Mouse (Mus musculus) c-Kit-positive CD71-positive TER-119-positive erythroid progenitor cells, embryonic 14.5 days (primary cell): ENCODE measurements at regions not wholly inside any gene's neighbourhood (a gene's known extent, or its start where the extent isn't known, plus 50 kb on each side); places are given as distances from the start of the nearest gene placed in this dataset.
A peak's percentile ranks its signal among the peaks of the same experiment; 100 is the strongest.

Source experiments
- DNase-seq: peaks from one replicate; pipeline ENCODE4 v3.0.0-alpha.2; 2013; ENCODE audit warnings: low spot score

- peak; percentile 24 for DNase-seq
Observed at GRCm38 (mm10) chr2:133020173-133020837, 74.6 kb upstream of the Fermt1 start.

GRCm38 (mm10) chr2:133021244-133021643 lies 75.5 kb upstream of the Fermt1 start:
- no peak for DNase-seq

GRCm38 (mm10) chr2:133027038-133027437 lies 81.3 kb upstream of the Fermt1 start:
- no peak for DNase-seq

GRCm38 (mm10) chr2:133035421-133035820 lies 89.7 kb upstream of the Fermt1 start:
- no peak for DNase-seq

- DNase-seq: no peak
Observed at GRCm38 (mm10) chr2:133040708-133041107, 95.0 kb upstream of the Fermt1 start.

GRCm38 (mm10) chr2:133077698-133078356 lies 132.1 kb upstream of the Fermt1 start:
- no peak for DNase-seq

GRCm38 (mm10) chr2:133090976-133091375 lies 145.3 kb upstream of the Fermt1 start:
- no peak for DNase-seq

GRCm38 (mm10) chr2:133113642-133114041 lies 167.9 kb upstream of the Fermt1 start:
- DNase-seq: peak; percentile 19

GRCm38 (mm10) chr2:133118651-133119050 lies 172.9 kb upstream of the Fermt1 start:
- DNase-seq: no peak

- DNase-seq: no peak
Observed at GRCm38 (mm10) chr2:133125212-133125801, 179.6 kb upstream of the Fermt1 start.

- no peak for DNase-seq
Observed at GRCm38 (mm10) chr2:133134878-133135277, 189.2 kb upstream of the Fermt1 start.

GRCm38 (mm10) chr2:133138877-133139276 lies 193.2 kb upstream of the Fermt1 start:
- DNase-seq: no peak

- DNase-seq: no peak
Observed at GRCm38 (mm10) chr2:133141341-133142035, 195.8 kb upstream of the Fermt1 start.

GRCm38 (mm10) chr2:133152461-133152860 lies 206.8 kb upstream of the Fermt1 start:
- no peak for DNase-seq

GRCm38 (mm10) chr2:133156537-133156936 lies 210.8 kb upstream of the Fermt1 start:
- peak; percentile 11 for DNase-seq

GRCm38 (mm10) chr2:133158206-133158605 lies 212.5 kb upstream of the Fermt1 start:
- no peak for DNase-seq

- no peak for DNase-seq
Observed at GRCm38 (mm10) chr2:133159398-133159797, 213.7 kb upstream of the Fermt1 start.

- DNase-seq: no peak
Observed at GRCm38 (mm10) chr2:133176411-133176810, 230.7 kb upstream of the Fermt1 start.

GRCm38 (mm10) chr2:133181216-133181615 lies 235.5 kb upstream of the Fermt1 start:
- DNase-seq: no peak

GRCm38 (mm10) chr2:133182920-133183319 lies 237.2 kb upstream of the Fermt1 start:
- no peak for DNase-seq

GRCm38 (mm10) chr2:133204295-133204866 lies 258.7 kb upstream of the Fermt1 start:
- DNase-seq: no peak

- DNase-seq: no peak
Observed at GRCm38 (mm10) chr2:133208498-133208897, 262.8 kb upstream of the Fermt1 start.
